Mouse (Mus musculus): ENCODE measurements around the gene Rnf32.

Gene Rnf32

DNA sequence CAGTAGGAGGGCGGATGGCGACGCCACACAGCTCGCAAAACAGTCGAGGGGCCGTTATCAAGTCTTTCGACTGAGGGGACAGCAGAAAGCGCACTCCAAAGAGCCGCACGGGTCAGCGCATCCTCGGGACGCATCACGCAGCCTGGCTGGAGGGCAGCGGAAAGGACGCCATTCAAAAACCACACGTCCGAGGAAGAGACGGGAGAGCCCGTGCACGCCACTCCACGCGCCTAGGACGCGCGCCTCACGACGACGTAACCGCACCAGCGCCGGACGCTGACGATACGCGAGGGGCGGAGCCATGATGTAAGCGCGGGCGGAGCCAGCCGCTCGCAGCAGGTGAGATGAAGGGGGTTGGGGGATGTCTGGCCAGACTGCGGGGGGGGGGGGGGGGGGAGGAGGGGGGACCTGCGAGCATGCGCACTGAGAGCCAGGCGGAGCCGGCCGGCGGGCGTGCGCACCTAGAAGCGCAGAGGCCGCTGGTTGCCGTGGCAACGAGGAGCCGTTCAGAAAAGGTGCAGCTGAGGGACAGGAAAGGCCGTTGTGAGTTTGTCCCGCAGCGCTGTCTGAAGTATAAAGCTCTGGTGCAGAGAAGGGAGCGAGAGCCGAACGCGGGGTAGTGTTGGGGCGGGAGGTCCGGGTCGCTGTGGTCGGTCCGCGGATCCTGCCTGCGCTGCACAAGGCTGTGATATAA lies at the start of gene Rnf32:
Gene Rnf32 (plus strand): TSS at position 423 of the 694 bp plus-strand sequence.
- peak; percentile 32 to 46 for DNase-seq (ENCODE audit: low spot score in 2 of 2)

DNA sequence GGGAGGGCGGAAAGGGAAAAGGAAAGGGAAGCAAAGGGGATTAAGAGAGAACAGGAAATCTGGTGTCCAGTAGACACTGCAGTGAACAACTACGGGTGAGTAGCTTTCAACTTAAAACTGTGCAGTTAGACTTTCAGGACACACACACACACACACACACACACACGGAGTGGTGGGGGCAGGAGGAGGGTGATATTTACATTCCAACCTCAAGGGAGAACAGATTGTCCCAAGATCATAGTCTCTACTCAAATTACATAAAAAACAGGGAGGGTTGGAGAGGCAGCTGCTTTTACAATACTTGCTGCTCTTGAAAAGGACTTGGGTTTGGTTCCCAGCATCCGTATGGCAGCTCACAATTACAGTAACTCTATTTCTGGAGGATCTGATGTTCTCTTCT lies 45.6 kb upstream of the Rnf32 start:
- DNase-seq (ENCODE audit: low spot score in 2 of 2) = no peak

GRCm38 (mm10) chr5:29159849-29160248 lies 35.9 kb upstream of the Rnf32 start:
- no peak for DNase-seq (ENCODE audit: low spot score in 2 of 2)

DNA sequence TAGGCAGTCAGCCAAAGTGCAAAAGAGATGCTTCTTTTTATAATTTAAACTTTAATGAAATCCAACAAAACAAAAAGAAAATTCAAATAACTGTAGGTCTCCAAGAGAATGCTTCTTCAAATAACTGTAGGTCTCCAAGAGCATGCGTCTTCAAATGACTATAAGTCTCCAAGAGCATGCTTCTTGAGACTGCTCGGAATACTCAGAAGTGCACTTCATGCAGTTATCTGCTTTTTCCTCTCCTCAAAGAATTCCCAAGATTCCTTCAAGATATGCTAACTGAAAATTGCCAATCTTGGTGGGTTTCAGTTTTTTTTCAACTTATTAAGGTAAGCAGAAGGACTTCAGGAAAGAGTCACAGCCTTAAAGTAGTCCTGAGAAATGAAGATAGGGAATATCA lies 28.8 kb upstream of the Rnf32 start:
- DNase-seq (ENCODE audit: low spot score in 2 of 2) = no peak

GRCm38 (mm10) chr5:29170193-29170592 lies 25.6 kb upstream of the Rnf32 start:
- no peak for DNase-seq (ENCODE audit: low spot score in 2 of 2)

DNA sequence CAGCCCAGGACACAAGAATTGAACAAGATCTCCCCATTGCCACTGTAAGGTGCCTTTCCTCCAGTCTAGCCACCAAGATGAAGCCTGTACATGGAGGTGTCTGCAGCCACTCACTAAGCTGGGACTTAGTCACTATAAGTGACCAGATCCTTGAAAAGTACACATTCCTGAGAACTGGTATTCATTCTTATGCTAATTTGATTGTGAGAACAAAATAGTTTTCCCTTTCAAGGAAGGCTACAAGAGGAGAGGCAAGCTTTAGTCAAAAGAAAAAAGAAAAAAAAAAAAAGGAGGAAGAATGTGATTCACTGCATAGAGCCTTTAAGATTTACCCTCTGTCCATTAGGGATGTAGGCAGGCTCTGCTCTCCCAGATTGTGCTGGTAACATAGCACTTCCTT lies 24.6 kb upstream of the Rnf32 start:
- no peak for DNase-seq (ENCODE audit: low spot score in 2 of 2)

GRCm38 (mm10) chr5:29186798-29187197 lies 9.0 kb upstream of the Rnf32 start:
- DNase-seq (ENCODE audit: low spot score in 2 of 2) = no peak

DNA sequence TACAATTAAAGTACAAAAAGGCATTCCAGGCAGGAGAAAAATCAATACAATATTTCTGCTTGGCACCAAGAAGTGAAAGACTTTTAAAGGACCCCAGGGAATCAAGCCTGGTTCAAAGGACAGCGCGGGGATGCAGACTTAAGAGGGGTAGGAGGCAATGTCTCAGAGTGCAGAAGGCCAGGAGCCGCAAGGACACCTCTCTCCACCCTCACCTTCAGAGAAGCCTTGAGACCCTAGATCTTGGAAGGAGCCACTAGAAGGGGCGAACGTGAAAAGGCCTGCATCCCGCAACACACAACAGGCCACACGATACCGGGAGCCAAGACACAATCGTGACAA lies 592 bp upstream of the Rnf32 start:
- DNase-seq (ENCODE audit: low spot score in 2 of 2) = no peak

GRCm38 (mm10) chr5:29196264-29196658 lies 469 bp downstream of the Rnf32 start:
- no peak for DNase-seq (ENCODE audit: low spot score in 2 of 2)

DNA sequence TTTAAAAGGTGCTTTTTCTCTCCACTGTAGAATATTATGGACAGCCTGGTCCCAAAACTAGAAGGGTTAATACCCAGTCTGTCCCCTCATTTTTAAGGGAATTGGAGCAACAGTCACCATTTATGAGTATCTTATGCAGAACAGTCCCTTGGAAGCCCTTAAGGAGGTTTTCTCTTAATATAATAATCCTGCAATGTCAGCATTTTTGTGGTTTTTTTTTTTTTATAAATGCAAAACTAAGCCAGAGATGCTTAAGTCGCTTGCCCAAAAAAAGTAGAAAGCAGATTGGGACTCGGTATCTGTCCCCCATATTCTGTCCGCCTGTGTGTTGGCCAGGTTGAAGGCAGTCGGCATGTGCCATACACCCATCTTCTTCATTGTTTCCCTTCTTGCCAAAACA lies 1.4 kb downstream of the Rnf32 start:
- no peak for DNase-seq (ENCODE audit: low spot score in 2 of 2)

DNA sequence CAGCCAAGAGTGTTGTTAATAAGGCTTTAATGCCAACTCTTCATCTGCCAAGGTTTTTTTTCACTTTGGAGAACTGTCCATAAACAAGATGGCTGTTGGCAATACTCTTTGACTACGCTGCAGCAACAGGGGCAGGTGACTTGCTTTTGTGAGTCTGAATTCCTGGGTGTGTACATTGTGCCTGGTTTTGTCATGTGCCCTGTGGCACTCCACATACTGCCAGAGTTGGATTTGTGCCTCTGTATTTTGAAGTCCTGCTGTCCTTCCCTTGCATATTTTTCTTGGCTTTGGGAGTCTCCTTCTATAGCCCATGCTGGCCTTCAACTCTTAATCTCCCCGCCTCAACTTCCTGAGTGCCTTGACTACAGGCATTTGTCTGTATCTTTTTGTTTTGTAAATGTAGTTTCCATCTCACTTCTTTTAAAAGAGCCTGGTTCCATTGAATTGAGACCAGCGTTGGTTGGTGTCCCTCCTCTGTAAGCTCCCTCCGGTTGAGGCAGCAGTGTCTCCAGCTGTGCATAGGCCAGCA lies 3.2 kb downstream of the Rnf32 start:
- DNase-seq (ENCODE audit: low spot score in 2 of 2) = no peak

GRCm38 (mm10) chr5:29199868-29200267 lies 4.1 kb downstream of the Rnf32 start:
- no peak for DNase-seq (ENCODE audit: low spot score in 2 of 2)

DNA sequence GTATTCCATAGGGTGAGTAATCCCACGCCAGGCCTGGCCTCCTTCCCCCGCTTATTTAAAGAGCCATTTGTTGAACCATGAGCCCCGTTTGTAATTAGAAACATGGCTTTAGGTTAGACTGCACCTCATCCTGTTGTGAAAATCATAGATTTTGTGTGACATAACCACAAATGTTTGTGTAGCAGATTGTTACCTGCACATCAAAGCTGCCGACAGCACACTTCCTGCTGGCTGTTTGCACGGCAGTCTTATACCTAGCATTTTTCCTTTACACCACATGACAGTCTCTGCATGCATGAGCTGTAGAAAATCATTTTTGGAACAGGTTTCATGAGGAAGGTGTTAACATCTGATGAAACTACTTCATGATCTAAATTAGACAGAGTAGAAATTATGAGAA lies 9.9 kb downstream of the Rnf32 start:
- no peak for DNase-seq (ENCODE audit: low spot score in 2 of 2)

DNA sequence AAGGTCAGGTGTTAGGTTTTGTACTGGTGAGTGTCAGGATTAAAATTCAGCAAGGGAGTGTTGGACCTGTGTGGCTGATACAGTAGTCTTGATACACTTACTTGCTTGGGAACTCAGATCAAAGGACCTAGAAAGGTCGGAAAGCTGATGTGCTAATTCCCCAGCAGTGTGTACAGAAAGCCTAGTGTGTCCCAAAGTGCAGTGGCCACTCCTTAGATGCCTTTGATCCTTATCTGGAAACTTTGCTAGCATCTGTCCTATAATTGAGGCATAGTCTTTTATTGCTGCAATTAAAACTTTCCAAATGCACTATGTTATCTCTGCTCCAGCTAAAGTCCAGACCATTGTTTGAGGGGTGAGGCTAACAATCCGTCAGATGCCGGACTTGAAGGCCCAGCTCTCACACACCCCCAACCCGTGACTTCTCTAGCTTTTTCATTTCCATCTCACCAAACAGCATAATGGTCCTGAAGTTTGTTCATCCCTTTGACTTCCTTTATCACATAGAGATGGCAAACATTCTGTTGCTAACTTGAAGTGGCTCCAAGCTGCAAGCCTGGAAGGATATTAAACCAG lies 16.3 kb downstream of the Rnf32 start:
- DNase-seq (ENCODE audit: low spot score in 2 of 2) = no peak

DNA sequence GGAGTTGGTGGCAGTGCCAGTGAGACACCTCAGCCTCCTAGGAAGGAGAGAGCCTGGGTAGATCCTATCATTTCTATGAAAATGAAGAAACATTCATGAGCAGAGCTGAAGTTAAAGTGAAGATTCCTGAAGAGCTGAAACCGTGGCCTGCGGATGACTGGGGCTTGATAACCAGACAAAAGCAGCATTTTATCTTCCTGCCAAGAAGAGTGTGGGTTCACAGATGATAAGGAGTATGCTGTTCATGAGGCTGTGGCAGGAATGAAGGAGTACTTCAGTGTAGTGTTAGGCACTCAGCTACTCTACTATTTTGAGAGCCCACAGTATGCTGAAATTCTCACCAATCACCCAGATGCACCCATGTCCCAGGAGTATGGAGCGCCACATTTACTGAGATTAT lies 22.2 kb downstream of the Rnf32 start:
- no peak for DNase-seq (ENCODE audit: low spot score in 2 of 2)

- no peak for DNase-seq (ENCODE audit: low spot score in 2 of 2)
These were observed 28.3 kb downstream of the Rnf32 start for GRCm38 (mm10) chr5:29224089-29224488.

DNA sequence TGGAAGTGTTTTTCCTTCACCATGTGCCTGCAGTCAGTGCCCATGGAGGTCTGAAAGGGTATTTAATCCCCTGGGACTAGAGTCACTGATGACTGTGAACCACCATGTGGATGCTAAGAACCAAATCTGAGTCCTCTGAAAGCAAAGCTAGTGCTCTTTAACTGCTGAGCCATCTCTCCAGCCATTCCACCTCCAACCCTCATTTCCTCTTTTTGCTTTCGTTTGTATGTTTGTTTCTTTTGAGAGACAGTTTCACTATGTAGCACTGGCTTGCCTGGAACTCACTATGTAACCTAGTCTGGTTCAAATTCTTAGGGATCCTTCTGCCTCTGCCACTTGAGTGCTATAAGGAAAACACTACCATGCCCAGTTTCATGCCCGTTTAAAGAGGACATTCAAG lies 34.7 kb downstream of the Rnf32 start:
- no peak for DNase-seq (ENCODE audit: low spot score in 2 of 2)

DNA sequence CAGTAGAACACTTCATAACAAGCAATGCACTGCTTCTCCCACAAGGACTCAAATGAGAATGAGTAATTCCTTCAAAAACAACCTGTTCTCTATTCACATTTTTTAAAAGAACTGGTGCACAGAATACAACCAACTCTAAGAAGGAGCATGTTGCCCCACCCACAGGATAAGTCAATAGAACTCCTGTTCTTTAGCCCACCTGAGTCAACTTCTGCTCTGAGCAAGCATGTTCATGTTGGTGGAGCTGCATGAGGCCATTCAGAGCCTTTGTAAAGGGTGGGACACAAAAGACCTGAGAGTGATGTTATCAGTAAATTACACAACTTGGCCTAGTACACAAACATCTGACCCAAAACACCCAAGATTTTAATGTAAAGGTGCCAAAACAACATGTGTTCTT lies 42.6 kb downstream of the Rnf32 start:
- DNase-seq (ENCODE audit: low spot score in 2 of 2) = no peak

GRCm38 (mm10) chr5:29244769-29245168 lies 49.0 kb downstream of the Rnf32 start:
- DNase-seq (ENCODE audit: low spot score in 2 of 2) = no peak

DNA sequence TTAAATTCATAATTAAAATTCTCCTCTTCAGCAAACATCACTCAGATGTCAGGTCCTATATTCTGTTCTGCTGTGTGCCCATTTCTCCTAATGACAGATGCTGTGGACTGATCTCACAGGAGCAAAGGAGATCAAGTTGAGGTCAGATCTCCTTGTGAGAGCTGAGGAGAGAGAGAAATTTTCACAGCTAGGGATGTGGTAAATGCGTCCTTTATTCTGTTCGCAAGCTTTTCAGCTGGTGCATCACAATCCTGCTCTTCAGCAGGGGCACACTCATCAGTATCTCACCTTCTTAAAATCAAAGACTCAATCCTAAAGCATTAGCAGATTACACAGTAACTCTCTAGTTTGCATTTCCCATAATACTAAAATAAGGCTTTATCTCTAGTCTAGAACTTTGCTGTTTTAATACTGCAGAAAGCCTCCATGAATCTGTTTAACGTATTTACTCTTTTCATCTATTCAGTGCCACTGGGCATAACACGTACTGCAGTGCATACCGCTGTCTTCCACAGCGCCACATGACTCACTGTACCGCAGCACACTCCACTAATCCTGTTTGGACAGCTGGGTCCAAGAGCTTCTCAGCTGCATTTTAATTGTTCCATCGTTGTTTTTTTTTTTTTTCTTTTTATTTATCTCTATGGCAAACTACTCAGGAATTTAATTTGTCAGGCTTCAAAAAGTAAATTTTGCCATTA lies 55.2 kb downstream of the Rnf32 start:
- DNase-seq (ENCODE audit: low spot score in 2 of 2) = no peak

DNA sequence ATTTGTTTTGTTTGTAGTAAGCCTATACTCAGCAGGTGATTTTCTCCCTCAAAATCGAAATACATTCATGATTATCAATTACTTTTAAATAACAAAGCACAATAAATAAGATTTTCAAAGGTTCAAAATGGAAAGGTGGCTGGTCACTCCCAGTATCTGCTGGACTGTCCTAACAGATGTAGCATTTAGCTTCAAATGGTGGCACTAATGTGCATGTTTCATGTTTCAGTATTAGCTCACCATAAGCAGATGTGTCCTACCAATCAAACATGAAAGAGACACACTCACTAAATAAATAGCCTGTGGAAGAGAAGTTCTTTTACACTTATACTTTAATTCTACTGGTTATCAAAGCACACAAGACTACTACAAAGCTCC lies 55.7 kb downstream of the Rnf32 start:
- DNase-seq (ENCODE audit: low spot score in 2 of 2) = no peak

DNA sequence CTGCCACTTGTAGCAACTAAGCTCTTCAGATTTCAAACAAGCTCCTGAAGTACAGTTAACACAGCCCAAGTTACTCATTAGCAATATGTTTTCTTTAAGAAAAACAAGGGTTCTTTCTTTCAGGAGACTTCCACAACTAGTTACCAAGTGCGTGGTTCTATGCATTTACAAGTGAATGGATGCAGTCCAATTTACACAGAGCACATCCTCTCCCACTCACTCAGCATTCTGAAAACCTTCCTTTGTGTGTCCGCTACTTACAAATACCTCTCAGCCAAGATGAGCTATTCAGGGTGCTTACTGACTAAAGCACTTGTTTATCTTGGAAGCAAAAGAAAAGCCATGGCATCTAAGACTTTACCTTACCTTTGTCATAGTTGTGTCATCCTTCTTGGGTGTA lies 58.1 kb downstream of the Rnf32 start:
- DNase-seq (ENCODE audit: low spot score in 2 of 2) = no peak

DNA sequence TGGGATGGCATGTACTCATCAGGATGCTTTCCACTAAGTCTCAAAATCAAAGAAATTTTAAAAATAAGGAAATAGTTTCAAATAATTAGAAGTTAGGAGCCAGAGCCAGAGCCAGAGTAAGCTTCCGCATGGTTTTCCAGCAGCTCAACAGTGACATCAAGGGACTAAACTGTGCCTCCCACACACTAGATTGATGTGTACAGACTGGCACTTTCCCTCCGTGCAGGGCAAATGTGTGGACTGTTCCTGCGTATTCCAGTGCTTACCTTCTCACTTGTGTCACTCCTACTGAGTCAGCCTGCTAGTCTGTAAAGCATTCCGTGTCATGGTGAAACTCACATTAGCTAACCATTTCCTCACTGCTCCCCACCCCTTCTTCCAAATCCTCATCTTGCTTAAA lies 75.1 kb downstream of the Rnf32 start:
- DNase-seq (ENCODE audit: low spot score in 2 of 2) = no peak

Measured in heart, adult 9 months (tissue).